Mouse (Mus musculus) limb, embryonic 15.5 days (tissue): ENCODE results near the gene Tsc22d2. TPM values are rescaled to one million over a fixed set of nuclear protein-coding genes. Genes with fewer than 3 reads are reported as not detected.

Source experiments
- ATAC-seq: fragments of 200-750 bp; cut with Nextera tagmentation; 2 replicates; pipeline ENCODE4 v1.8.0; 2017; ENCODE audit warnings: low read depth, moderate TSS enrichment; ENCODE audit not compliant: insufficient number of reproducible peaks, low FRiP score, low TSS enrichment
- H3K27ac ChIP-seq: fragments of 300-500 bp; sonication (generic); 2 replicates; pipeline ENCODE4 v1.5.1; 2015; ENCODE audit warnings: moderate library complexity, mild to moderate bottlenecking, inconsistent platforms
- H3K27me3 ChIP-seq: fragments of 300-500 bp; sonication (generic); 2 replicates; pipeline ENCODE4 v1.6.1; 2015; ENCODE audit warnings: inconsistent platforms
- H3K36me3 ChIP-seq: fragments of 300-500 bp; sonication (generic); 2 replicates; pipeline ENCODE4 v1.6.1; 2015; ENCODE audit warnings: inconsistent platforms
- H3K4me1 ChIP-seq: fragments of 300-500 bp; sonication (generic); 2 replicates; pipeline ENCODE4 v1.6.1; 2015; ENCODE audit warnings: inconsistent platforms
- H3K4me2 ChIP-seq: fragments of 300-500 bp; sonication (generic); 2 replicates; pipeline ENCODE4 v1.6.1; 2015; ENCODE audit warnings: mild to moderate bottlenecking, inconsistent platforms
- H3K4me3 ChIP-seq: fragments of 300-500 bp; sonication (generic); 2 replicates; pipeline ENCODE4 v1.5.1; 2015; ENCODE audit warnings: mild to moderate bottlenecking, inconsistent platforms
- H3K9ac ChIP-seq: fragments of 300-500 bp; sonication (generic); 2 replicates; pipeline ENCODE4 v1.6.1; 2015; ENCODE audit warnings: inconsistent platforms
- H3K9me3 ChIP-seq: fragments of 300-500 bp; sonication (generic); 2 replicates; pipeline ENCODE4 v1.6.1; 2016; ENCODE audit warnings: inconsistent platforms
- WGBS: fragments of 180-500 bp; shearing (Covaris S2); methylation state at CpG from one replicate; pipeline ENCODE4 v1.1.7; 2015; 5-methylcytosine and 5-hydroxymethylcytosine counted together
- polyA plus RNA-seq: library from polyadenylated mRNA; unstranded; fragments of >200 nt; fragmentation: Nextera tagmentation; extraction: Ambion mirVana; gene quantifications from 2 replicates; pipeline ENCODE4 v1.2.1, GENCODE M21; 2015

Gene Tsc22d2
- polyA plus RNA-seq, 1 experiment from 2014 or later: 9.6 TPM

DNA sequence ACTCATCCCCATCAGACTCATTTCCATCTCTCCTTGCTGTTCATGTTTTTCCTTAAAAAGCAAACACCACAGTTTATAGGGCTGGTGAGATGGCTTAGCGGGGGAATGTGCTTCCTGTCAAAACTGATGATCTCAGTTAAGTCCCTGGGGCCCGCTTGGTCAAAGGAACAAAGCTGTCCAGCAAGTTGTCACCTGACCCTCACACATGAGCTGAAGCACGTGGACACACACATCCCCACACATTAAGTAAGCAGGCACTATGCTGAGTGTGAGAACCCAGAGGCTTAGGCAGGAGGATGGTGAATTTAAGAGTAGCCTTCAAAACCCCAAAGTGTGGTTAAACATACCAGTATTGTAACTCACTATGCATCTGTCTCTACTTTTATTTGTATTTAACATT lies 14.6 kb upstream of the Tsc22d2 start:
- Histone ChIP-seq H3K4me2 (no peak overlapping the region), H3K36me3 (no peaks in the 10 kb centered on the region), H3K9ac (no peak overlapping the region), H3K27ac (no peak overlapping the region), H3K27me3 (no peaks in the 10 kb centered on the region), H3K9me3 (no peaks in the 10 kb centered on the region), H3K4me3 (no peak overlapping the region), H3K4me1 (no peaks in the 10 kb centered on the region)
- ATAC-seq: no peak
- 45% methylated on average over 3 of the region's 3 CpGs for WGBS

DNA sequence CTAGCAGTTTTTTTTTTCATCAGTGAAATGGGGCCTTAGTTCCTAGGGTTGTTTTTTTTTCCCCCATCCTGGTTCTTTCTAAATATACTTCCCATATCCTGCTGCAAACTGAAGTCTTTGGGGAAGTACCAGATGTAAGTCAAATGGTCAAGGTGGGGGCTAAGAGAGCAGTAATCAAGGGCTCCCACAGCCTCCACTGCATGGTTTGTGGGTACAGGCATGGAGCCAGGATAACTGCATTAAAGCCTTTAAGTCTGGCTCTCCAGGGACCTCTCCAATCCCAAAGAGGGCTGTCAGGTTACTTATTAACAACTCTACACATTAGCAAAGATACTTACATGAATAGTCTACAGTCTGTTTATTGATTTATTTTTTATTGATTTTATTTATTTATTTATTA lies 2.8 kb upstream of the Tsc22d2 start:
- Histone ChIP-seq H3K36me3 (no peaks in the 10 kb centered on the region), H3K9ac (no peak overlapping the region), H3K9me3 (no peaks in the 10 kb centered on the region), H3K4me1 (no peaks in the 10 kb centered on the region), H3K27ac (no peak overlapping the region), H3K4me3 (no peak overlapping the region), H3K4me2 (no peak overlapping the region), H3K27me3 (no peaks in the 10 kb centered on the region)
- ATAC-seq: no peak

DNA sequence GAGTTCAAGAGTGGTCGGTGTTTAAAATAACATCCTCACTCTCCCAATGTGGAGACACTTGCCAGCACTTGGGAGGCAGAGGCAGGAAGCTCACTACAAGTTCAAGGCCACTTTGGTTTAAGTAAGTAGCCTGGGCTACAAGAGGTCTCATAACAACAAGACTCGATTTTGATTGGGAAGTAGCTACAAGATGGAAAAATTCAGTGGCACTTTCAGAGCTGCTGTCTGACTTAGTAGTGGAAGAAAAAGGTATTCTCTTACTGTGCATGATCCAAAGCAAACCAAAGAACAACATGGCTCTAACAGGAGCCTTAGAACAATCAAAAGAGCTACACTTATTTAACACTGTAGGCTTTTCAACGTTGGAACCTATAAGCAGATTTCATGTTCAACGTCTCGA lies 844 bp upstream of the Tsc22d2 start:
- no peaks in the 10 kb centered on the region for H3K27me3 ChIP-seq
- H3K27ac ChIP-seq: peak overlapping the region; percentile 100
- H3K9me3 ChIP-seq: no peaks in the 10 kb centered on the region
- H3K9ac ChIP-seq: no peak overlapping the region
- 32% methylated on average over 5 of the region's 5 CpGs for WGBS
- no peak for ATAC-seq
- no peaks in the 10 kb centered on the region for H3K36me3 ChIP-seq
- H3K4me2 ChIP-seq: peak overlapping the region; percentile 39
- peak overlapping the region; percentile 82 for H3K4me3 ChIP-seq
- H3K4me1 ChIP-seq: no peaks in the 10 kb centered on the region

DNA sequence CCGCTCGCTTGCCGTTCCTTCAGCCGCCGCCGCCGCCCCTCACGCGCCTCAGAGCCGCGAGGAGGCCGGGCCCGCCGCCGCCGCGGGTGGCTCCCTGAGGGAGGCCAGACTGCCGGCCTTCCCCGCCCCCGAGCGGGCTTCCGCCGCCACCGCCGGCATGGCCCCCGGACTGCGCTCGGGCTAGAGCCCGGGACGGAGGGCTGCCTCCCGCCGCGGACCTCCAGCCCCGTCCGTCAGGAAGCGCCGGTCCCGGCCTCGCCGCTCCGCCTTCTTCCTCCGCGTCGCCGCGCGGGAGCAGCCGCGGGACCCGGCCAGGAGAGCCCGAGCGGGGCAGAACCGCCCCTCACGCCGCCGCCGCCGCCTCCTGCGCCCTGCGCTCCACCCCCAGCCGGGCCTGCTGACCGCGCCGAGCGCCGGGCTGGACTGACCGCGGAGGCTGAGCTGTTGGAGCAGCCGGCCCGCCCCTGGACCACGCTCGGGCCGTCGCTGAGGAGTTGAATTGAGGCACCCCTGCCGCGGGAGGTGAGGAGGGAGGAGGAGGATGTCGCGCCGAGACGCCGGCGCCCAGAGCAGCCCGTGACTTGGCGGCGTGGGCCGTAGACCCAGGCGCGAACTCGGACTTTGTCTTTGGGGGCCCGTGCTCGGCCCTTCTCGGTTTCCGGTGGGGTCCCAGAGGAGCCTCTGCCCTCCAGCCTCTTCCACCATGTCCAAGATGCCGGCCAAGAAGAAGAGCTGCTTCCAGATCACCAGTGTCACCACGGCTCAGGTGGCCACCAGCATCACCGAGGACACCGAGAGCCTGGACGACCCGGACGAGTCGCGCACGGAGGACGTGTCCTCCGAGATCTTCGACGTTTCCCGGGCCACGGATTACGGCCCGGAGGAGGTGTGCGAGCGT lies 720 bp downstream of the Tsc22d2 start:
- Histone ChIP-seq H3K27ac (peak overlapping the region; percentile 100), H3K4me3 (peak overlapping the region; percentile 82), H3K9me3 (no peaks in the 10 kb centered on the region), H3K4me1 (no peaks in the 10 kb centered on the region), H3K4me2 (peak overlapping the region; percentile 87), H3K9ac (peak overlapping the region; percentile 95), H3K36me3 (no peaks in the 10 kb centered on the region), H3K27me3 (no peaks in the 10 kb centered on the region)
- peak; percentile 59 for ATAC-seq
- WGBS: under 1% methylated on average over 87 of the region's 113 CpGs

DNA sequence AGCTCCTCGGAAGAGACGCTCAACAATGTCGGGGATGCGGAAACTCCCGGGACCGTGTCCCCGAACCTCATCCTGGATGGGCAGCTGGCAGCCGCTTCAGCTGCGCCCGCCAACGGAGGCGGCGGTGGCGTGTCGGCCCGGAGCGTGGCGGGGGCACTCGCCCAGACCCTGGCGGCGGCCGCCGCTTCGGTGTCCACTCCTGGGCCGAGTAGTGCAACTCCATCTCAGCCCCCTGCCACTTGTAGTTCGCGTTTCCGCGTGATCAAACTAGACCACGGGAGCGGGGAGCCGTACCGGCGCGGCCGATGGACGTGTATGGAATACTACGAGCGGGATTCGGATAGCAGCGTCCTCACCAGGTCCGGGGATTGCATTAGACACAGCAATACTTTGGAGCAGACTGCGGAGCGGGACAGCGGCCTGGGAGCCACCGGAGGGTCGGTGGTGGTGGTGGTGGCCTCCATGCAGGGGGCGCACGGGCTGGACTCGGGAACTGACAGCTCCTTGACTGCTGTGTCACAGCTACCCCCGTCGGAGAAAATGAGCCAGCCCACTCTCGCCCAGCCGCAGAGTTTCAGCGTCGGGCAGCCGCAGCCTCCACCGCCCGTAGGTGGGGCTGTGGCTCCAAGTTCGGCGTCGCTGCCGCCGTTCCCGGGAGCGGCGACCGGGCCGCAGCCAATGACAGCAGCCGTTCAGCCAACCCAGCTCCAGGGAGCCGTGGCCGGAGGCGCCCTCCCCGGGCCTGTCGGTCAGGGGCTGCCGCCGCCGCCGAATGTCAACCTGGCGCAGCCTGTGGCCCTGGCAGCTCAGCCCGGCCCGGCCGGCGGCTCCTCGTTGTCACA lies 1.6 kb downstream of the Tsc22d2 start:
- Histone ChIP-seq H3K4me1 (no peaks in the 10 kb centered on the region), H3K4me3 (peak overlapping the region; percentile 82), H3K9me3 (no peaks in the 10 kb centered on the region), H3K9ac (peak overlapping the region; percentile 95), H3K4me2 (peak overlapping the region; percentile 87), H3K27ac (peak overlapping the region; percentile 100), H3K27me3 (no peaks in the 10 kb centered on the region), H3K36me3 (no peaks in the 10 kb centered on the region)
- WGBS: under 1% methylated on average over 84 of the region's 85 CpGs
- peak; percentile 67 for ATAC-seq

DNA sequence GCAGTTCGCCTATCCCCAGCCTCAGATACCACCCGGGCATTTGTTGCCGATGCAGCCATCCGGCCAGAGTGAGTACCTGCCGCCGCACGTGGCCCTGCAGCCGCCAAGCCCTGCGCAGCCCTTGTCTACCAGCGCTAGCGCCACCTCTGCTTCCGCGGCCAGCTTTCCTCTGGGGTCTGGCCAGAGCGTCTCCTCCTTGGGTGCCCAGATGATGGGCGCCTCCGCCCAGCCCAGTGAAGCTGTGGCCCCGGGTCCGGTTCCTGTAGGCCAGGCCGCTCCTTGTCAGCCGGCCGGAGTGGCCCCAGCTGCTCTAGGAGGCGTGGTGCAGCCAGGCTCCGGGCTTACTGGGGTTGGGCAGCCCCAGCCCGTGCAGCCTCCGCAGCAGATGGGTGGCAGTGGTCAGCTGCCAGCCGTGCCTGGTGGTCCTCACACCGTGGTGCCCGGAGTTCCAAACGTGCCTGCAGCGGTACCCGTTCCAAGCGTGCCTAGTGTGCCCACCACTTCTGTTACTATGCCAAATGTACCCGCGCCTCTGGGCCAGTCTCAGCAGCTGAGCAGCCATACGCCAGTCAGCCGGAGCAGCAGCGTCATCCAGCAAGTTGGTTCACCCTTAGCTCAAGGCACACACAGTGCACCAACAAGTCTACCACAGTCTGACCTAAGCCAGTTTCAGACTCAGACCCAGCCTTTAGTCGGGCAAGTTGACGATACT lies 2.4 kb downstream of the Tsc22d2 start:
- peak overlapping the region; percentile 100 for H3K27ac ChIP-seq
- peak; percentile 31 for ATAC-seq
- under 1% methylated on average over 39 of the region's 39 CpGs for WGBS
- H3K27me3 ChIP-seq: no peaks in the 10 kb centered on the region
- H3K36me3 ChIP-seq: no peaks in the 10 kb centered on the region
- no peaks in the 10 kb centered on the region for H3K9me3 ChIP-seq
- no peaks in the 10 kb centered on the region for H3K4me1 ChIP-seq
- H3K9ac ChIP-seq: peak overlapping the region; percentile 95
- peak overlapping the region; percentile 82 for H3K4me3 ChIP-seq
- peak overlapping the region; percentile 87 for H3K4me2 ChIP-seq

DNA sequence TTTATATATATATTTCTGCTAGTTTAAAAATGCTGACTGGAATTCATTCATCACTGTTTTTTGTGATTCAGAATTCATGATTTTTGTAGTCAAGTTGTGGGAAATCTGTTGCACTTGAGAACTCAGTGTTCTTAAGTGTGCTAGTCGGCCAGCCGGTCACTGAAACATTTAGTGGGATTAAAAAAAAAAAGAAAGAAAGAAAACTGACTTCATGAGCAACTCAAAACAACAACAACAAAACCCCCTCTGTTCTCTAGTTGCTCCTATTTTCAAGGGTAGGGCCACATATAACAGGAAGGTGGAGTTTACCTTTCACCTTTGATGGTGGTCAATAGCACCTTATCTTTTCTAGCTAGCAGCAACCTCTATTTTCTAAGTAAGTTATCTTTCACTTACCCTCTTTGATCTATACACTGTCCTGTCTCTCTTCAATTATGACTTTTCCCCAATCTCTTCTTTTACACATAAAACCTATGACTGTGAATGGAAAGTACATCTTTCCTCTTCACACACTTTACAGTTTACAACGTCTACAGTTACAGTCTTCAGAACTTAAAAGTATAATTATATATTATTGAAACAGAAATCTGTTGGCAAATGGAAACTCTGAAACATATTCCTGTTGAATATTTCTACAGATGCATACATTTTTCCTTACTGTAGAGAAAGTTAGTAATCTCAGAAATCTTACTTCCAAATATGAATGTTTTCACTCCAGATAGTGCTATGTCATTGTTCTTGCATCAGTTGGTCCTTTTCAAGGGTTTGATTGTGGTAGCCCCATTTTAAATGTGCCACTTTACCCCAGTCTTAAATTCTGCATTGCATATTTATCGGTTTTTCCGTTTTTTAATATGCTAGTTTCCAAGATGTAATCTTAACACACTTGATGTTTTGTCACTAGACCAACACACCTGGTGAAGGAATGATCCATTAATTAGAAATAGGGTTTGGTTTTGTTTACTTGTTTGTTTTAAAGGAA lies 4.5 kb downstream of the Tsc22d2 start:
- H3K9ac ChIP-seq: no peak overlapping the region

DNA sequence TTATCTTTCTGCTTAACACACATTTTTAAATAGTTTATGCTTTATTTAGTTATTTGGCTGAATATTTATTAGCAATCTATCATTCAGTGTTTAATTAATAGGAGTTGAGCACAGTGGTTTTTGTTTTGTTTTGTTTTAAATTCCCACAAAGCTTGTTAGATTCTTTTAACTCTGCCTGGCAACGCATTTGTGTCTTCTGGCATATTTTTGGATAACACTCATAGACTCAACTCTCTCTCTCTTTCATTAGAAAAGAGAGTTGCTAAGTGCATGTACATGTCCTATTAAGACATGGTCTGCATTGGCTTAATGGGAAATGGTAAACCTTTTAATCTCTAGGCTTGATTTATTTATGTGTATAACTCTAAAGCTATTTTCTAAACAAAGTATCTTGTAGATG lies 14.3 kb downstream of the Tsc22d2 start:
- Histone ChIP-seq H3K27me3 (no peaks in the 10 kb centered on the region), H3K9me3 (no peaks in the 10 kb centered on the region), H3K4me3 (no peak overlapping the region), H3K4me2 (no peak overlapping the region), H3K27ac (no peak overlapping the region), H3K9ac (no peak overlapping the region), H3K4me1 (no peaks in the 10 kb centered on the region), H3K36me3 (no peaks in the 10 kb centered on the region)
- no peak for ATAC-seq
- WGBS: 84% methylated on average over 1 of the region's 1 CpGs

More for the DNA sequence above, 4.5 kb downstream of the Tsc22d2 start:
- ATAC-seq: no peak
- 21% methylated on average over 5 of the region's 5 CpGs for WGBS
- Histone ChIP-seq H3K36me3 (no peaks in the 10 kb centered on the region), H3K27me3 (no peaks in the 10 kb centered on the region), H3K4me1 (no peaks in the 10 kb centered on the region), H3K4me3 (peak overlapping the region; percentile 82), H3K9me3 (no peaks in the 10 kb centered on the region), H3K27ac (no peak overlapping the region), H3K4me2 (peak overlapping the region; percentile 87)

DNA sequence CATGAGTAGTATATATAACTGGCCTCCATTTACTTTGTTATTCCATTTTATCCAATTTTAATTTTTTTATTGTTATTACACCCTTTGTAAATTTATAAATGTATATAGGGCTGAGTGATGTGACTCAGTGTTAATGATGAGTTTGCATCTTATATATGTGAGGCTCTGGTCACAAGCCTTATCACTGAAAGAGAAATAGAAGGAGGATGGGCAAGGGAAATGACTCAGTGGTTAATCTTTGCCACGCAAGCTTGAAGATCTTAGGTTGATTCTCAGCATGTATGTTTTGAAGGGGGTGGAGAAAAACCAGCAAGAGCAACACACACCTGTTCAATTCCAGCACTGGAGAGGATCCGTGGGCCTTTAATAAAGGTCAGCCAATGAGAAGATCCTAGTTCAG lies 19.9 kb downstream of the Tsc22d2 start:
- Histone ChIP-seq H3K9me3 (no peaks in the 10 kb centered on the region), H3K9ac (no peak overlapping the region), H3K4me2 (no peak overlapping the region), H3K4me1 (no peaks in the 10 kb centered on the region), H3K27ac (no peak overlapping the region), H3K27me3 (no peaks in the 10 kb centered on the region), H3K36me3 (0 out of 2 replicates have a peak, but pooled peaks cover 3% of the 10 kb centered on the region), H3K4me3 (no peak overlapping the region)
- WGBS: 90% methylated on average over 2 of the region's 2 CpGs
- ATAC-seq: no peak

DNA sequence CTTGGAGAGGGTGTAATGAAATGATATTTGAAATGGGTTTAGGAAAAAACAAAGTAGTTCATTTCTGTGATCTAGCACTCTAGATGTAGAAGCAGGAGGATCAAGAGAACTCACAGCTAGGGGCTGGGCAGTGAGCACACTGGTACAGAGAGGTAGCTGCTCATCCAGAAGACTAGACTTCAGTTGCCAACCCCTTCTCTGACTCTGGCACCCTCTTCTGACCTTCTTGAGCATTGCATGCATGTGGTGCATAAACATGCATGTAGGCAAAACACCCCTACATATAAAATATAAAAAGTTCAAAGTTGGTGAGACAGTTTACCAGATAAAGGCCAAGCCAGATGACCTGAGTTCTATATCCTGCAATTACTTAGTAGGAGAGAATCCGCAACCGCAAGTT lies 33.7 kb downstream of the Tsc22d2 start:
- no peak overlapping the region for H3K9ac ChIP-seq
- ATAC-seq: no peak
- no peak overlapping the region for H3K27ac ChIP-seq
- no peaks in the 10 kb centered on the region for H3K9me3 ChIP-seq
- no peak overlapping the region for H3K4me3 ChIP-seq
- WGBS: 99% methylated on average over 2 of the region's 2 CpGs
- no peaks in the 10 kb centered on the region for H3K4me1 ChIP-seq
- no peaks in the 10 kb centered on the region for H3K36me3 ChIP-seq
- no peaks in the 10 kb centered on the region for H3K27me3 ChIP-seq
- no peak overlapping the region for H3K4me2 ChIP-seq

DNA sequence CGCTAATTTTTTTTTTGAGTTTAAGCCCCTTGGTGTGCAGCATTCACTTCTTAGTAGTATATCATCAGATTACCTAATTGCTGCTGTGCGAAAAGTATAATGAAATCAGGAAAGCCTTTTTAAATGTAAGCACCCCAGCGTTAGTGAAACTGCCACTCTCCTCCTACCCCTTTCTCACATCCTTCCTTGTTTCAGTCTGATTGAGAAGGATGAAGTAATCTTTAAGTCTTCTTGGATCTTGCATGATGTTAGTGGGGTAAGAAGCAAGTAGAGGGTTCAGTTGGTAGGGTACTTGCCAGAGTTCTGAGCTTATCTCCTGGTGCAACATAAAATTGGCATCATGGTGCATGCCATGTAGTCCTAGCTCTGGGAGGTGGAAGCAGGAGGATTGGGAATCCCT lies 35.0 kb downstream of the Tsc22d2 start:
- H3K4me1 ChIP-seq: no peaks in the 10 kb centered on the region
- H3K4me3 ChIP-seq: no peak overlapping the region
- no peak overlapping the region for H3K4me2 ChIP-seq
- no peaks in the 10 kb centered on the region; the same call in 1 of the 2 replicates for H3K36me3 ChIP-seq
- no peak overlapping the region for H3K27ac ChIP-seq
- ATAC-seq: no peak
- H3K9ac ChIP-seq: no peak overlapping the region
- no peaks in the 10 kb centered on the region for H3K9me3 ChIP-seq
- H3K27me3 ChIP-seq: no peaks in the 10 kb centered on the region
- 91% methylated on average over 3 of the region's 3 CpGs for WGBS
